Comparison of ENCODE assay signal across 8 mouse cellular contexts in the genomic region with DNA sequence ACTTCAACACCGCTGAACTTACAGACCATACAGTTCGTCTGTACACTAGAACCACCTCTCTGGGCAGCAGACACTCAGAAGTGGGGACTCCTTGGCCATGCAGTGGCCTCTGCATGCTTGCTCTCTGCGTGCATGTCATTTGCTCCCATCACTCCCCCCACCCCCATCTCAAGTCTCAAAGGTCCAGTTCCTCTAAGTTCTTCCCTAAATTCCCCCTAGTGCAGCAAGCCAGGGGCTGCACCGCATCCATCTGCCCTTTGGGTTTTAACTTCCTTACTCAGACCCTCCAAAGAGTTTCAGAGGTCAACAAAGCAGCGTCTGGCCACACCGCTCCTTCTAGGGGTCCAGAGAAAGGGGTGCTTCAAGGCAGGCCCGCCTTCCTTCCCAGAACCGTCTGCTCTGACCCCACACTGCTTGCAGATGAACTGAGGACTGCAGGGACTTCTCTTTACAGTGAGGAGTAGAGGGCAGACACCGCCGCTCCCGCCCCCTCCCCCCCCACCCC. TPM values are rescaled to one million over a fixed set of nuclear protein-coding genes. Genes with fewer than 3 reads are reported as not detected.
DNase-seq lines count a peak whose midpoint lies in the region; ATAC-seq and TF ChIP-seq lines count a peak whose summit lies in the region.

No protein-coding gene starts in this region.

- H3K9ac ChIP-seq in embryonic facial prominence, embryonic 11.5 days (replicated peaks; ENCODE audit: low read length), result peak overlapping the region; percentile 39
- no peak overlapping the region for H3K9ac ChIP-seq in hindbrain, postnatal 0 days (replicated peaks; ENCODE audit: low read length)

- no peak overlapping the region for H3K4me3 ChIP-seq in layer of hippocampus, adult 2 months
- H3K4me3 ChIP-seq in embryonic facial prominence, embryonic 11.5 days (ENCODE audit: low read depth, low read length), result no peak overlapping the region
- no peak overlapping the region for H3K4me3 ChIP-seq in hindbrain, postnatal 0 days (ENCODE audit: low read length)

- peaks cover 14% of the 10 kb centered on the region for H3K4me1 ChIP-seq in embryonic facial prominence, embryonic 11.5 days (ENCODE audit: control insufficient read depth, insufficient read depth, low read length)
- H3K4me1 ChIP-seq in hindbrain, postnatal 0 days (ENCODE audit: insufficient read depth, low read length), result no peaks in the 10 kb centered on the region

- 13% methylated on average over 11 of the region's 11 CpGs for WGBS in embryonic facial prominence, embryonic 11.5 days
- WGBS in hindbrain, postnatal 0 days, result 36% methylated on average over 11 of the region's 11 CpGs

- H3K27ac ChIP-seq in layer of hippocampus, adult 2 months, result peak overlapping the region; percentile 83
- H3K27ac ChIP-seq in embryonic facial prominence, embryonic 11.5 days (replicated peaks; ENCODE audit: low read depth, low read length), result peak overlapping the region; percentile 73; the same call in 1 of the 2 replicates
- peak overlapping the region; percentile 79 for H3K27ac ChIP-seq in hindbrain, postnatal 0 days

- H3K27me3 ChIP-seq in embryonic facial prominence, embryonic 11.5 days (ENCODE audit: control insufficient read depth, insufficient read depth, low read length), result no peaks in the 10 kb centered on the region
- no peaks in the 10 kb centered on the region for H3K27me3 ChIP-seq in hindbrain, postnatal 0 days (ENCODE audit: insufficient read depth, low read length)

- no peak for TF ChIP-seq CTCF in layer of hippocampus, adult 2 months (conservative IDR thresholded peaks at IDR 0.05)
- TF ChIP-seq CTCF in hindbrain, postnatal 0 days (IDR thresholded peaks at IDR 0.05; ENCODE audit: low read depth), result no peak

- DNase-seq in layer of hippocampus, adult 2 months (ENCODE audit: low spot score in 2 of 2), result no peak
- DNase-seq in layer of hippocampus, adult 9-10 months (ENCODE audit: low spot score), result no peak
- DNase-seq in embryonic facial prominence, embryonic 11.5 days (ENCODE audit: low spot score), result no peak
- DNase-seq in hindbrain, postnatal 0 days (ENCODE audit: low spot score), result no peak
- DNase-seq in lung, postnatal 4 days, result peak; percentile 64 to 67
- DNase-seq in urinary bladder, adult 18-20 months (ENCODE audit: low spot score in 2 of 2), result no peak
- DNase-seq in Muller cell, postnatal 12 days (ENCODE audit: inconsistent ontology term), result no peak
- no peak for DNase-seq in layer of hippocampus, postnatal 14 days (ENCODE audit: low spot score in 2 of 2)

- peak; percentile 24 for ATAC-seq in embryonic facial prominence, embryonic 11.5 days (replicated peaks; ENCODE audit: insufficient number of reproducible peaks, low FRiP score, low TSS enrichment, low read depth)
- peak; percentile 30 for ATAC-seq in hindbrain, postnatal 0 days

- H3K4me2 ChIP-seq in embryonic facial prominence, embryonic 11.5 days (ENCODE audit: low read depth, low read length), result peak overlapping the region; percentile 11; the same call in 1 of the 2 replicates
- no peak overlapping the region for H3K4me2 ChIP-seq in hindbrain, postnatal 0 days (ENCODE audit: low read depth, low read length)

- no peaks in the 10 kb centered on the region for H3K9me3 ChIP-seq in embryonic facial prominence, embryonic 11.5 days (replicated peaks; ENCODE audit: control insufficient read depth, low read length)
- H3K9me3 ChIP-seq in hindbrain, postnatal 0 days (ENCODE audit: low read length), result no peaks in the 10 kb centered on the region

- H3K36me3 ChIP-seq in embryonic facial prominence, embryonic 11.5 days (replicated peaks; ENCODE audit: control insufficient read depth, insufficient read depth, low read depth, low read length), result no peaks in the 10 kb centered on the region; the same call in 1 of the 2 replicates
- H3K36me3 ChIP-seq in hindbrain, postnatal 0 days (ENCODE audit: insufficient read depth, low read length), result peaks cover 5% of the 10 kb centered on the region; the same call in 1 of the 2 replicates

RNA-seq across cellular contexts. Expression of a gene that starts 14.0 kb away (rescaled TPM):
- 1 to 10 TPM; 7.0 to 7.9 TPM for total RNA-seq in layer of hippocampus, adult 2 months (2021)
- polyA plus RNA-seq in embryonic facial prominence, embryonic 11.5 days (2014; fragmentation: Nextera tagmentation; extraction: Ambion mirVana), result 0.55 and 0.71 TPM in 2 replicates
- 1.0 and 1.6 TPM in 2 replicates for total RNA-seq in hindbrain, postnatal 0 days (2014; rRNA removed)
- 1.4 and 2.1 TPM in 2 replicates for polyA plus RNA-seq in hindbrain, postnatal 0 days (2015; fragmentation: Nextera tagmentation; extraction: Ambion mirVana)
- total RNA-seq in layer of hippocampus, postnatal 14 days (2021), result 1 to 10 TPM; 3.0 to 4.1 TPM

RNA-seq across cellular contexts. Expression of a gene that starts 15.2 kb away (rescaled TPM):
- total RNA-seq in layer of hippocampus, adult 2 months (2021), result 10 to 100 TPM; 49.6 to 55.2 TPM
- 77.1 and 83.3 TPM in 2 replicates for polyA plus RNA-seq in embryonic facial prominence, embryonic 11.5 days (2014; fragmentation: Nextera tagmentation; extraction: Ambion mirVana)
- 110 and 126 TPM in 2 replicates for total RNA-seq in hindbrain, postnatal 0 days (2014; rRNA removed)
- polyA plus RNA-seq in hindbrain, postnatal 0 days (2015; fragmentation: Nextera tagmentation; extraction: Ambion mirVana), result 38.8 and 41.5 TPM in 2 replicates
- 10 to 100 TPM; 64.6 to 65.1 TPM for total RNA-seq in layer of hippocampus, postnatal 14 days (2021)

RNA-seq across cellular contexts. Expression of a gene that starts 49.0 kb away (rescaled TPM):
- 100 to 1,000 TPM; 302 to 322 TPM for total RNA-seq in layer of hippocampus, adult 2 months (2021)
- polyA plus RNA-seq in embryonic facial prominence, embryonic 11.5 days (2014; fragmentation: Nextera tagmentation; extraction: Ambion mirVana), result 69.7 and 79.4 TPM in 2 replicates
- 84.3 and 93.8 TPM in 2 replicates for total RNA-seq in hindbrain, postnatal 0 days (2014; rRNA removed)
- polyA plus RNA-seq in hindbrain, postnatal 0 days (2015; fragmentation: Nextera tagmentation; extraction: Ambion mirVana), result 136 and 139 TPM in 2 replicates
- total RNA-seq in layer of hippocampus, postnatal 14 days (2021), result 100 to 1,000 TPM; 288 to 297 TPM

Comparison
In these comparisons a context has a peak if more than half of its experiments do, and no peak if none do; other contexts are left out.
1. DNase-seq: peak in lung, postnatal 4 days (2 of 2); none in layer of hippocampus, adult 2 months (0 of 2), layer of hippocampus, adult 9-10 months (single experiment), embryonic facial prominence, embryonic 11.5 days (single experiment), hindbrain, postnatal 0 days (single experiment), urinary bladder, adult 18-20 months (0 of 2), Muller cell, postnatal 12 days (single experiment) and layer of hippocampus, postnatal 14 days (0 of 2).
2. Peak in every context shown above with its lines, with median percentiles within 50 percentile points of each other: H3K27ac ChIP-seq.